Mouse (Mus musculus): ENCODE data around the gene Hbs1l.
"Not testable (repeated sequence)": the region's sequence is repeated elsewhere in the genome, so short reads cannot be mapped to it uniquely, and the experiment has no call there.

Gene Hbs1l

DNA sequence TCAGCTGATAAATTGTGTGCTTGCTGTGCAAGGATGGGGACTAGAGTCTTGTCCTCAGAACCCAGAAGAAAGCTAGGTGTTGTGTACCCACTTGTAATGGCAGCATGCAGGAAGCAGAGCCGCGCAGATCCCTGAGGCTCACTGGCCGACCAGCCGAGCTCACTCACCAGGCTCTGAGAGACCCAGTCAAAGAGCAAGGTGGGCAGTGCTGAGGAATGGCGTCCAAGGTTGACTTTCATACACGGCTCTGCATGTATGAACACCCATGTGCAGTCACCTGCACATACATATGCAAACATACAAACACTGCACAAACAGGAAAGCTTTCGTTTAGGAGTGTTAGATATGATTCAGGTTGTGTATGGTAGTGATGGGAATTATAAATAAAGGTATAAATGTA lies 69.2 kb downstream of the Hbs1l start:
- no peak for DNase-seq

DNA sequence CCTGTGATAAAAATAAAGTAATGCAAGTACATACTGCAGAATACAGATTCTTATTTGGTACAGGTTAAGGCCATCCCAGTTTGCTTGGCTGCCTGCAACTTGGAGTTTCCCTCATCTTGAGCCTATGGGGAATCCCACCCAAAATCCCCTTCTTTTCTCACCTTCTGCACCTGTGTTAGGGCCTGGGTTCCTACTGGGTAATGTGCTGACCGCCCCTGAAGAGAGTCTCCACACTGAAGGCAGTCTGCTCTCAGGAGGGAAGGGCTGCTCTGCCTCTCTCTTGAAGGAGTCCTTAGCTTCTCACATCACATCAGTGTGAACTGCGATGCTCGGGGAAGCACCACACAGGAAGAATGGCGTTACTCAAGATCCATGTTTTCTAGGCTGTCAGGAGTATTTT lies 70.1 kb downstream of the Hbs1l start:
- DNase-seq = no peak

DNA sequence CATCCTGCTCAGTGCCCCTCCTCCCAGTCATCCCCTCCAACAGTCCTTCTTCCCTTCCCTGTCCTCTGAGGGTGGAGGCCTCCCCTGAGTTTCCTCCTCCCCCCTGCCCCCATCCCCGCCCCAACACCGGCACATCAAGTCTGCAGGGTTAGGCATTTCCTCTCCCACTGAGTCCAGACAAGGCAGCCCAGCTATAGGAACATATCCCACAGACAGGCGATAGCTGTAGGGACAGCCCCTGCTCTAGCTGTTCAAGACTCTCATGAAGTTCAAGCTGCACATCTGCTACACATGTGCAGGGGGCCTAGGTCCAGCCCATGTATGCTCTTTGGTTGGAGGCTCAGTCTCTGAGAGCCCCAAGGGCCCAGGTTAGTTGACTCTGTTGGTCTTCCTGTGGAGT lies 70.7 kb downstream of the Hbs1l start:
- no peak for DNase-seq

DNA sequence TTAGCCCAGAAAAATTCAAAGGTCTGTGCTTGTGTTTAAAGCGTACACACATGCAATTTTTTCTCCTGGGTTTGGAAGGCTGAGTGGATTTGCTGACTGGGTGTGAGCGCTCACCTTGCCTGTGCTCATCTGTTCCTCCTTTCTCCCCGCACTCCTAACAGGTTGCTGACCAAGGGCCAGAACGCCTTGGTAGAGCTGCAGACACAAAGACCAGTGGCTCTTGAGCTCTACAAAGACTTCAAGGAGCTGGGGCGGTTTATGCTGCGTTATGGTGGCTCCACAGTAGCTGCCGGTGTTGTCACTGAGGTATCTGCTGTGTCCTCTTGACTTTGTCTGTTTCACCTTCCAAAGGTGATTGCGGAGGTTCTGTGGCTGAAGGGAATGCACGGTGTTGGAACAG lies 71.7 kb downstream of the Hbs1l start:
- DNase-seq = no peak

DNA sequence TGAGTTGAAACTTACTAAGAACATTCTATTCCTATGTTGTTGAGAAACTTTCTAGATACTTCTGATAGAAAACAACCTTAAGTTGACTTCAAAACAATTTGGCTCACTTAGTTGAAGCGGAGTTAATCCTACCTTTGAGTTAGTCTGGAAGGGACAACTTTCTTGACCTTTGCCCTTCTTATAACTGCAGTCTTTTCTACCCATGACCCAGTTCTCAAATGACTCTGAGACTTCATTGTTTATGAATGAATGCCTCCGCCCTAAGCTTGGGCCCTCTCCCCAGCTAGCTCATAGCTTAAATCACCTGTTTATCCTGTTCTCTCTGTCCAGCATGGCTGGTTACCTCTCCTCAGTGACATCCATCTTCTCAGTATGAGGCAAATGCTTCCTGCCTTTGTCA lies 73.8 kb downstream of the Hbs1l start:
- DNase-seq = no peak

DNA sequence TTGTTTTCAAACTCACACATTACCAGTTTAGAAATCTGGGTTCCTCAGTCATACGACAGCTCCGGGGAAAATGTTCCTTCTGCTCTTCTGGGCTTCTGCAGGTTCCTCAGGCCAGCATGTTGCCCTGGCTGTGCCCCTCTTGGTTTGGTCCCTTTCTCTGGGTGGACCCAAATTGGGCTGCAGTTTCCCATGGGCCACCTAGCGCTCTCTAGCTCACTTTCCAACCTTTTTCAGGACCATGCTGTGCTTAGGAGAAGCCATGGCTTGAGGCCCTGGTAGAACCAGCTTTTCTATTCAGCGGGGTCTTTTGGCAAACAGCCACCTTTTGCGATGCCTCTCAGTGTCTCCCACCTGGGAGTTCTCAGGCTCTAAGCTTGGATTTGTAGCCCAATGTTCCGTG lies 76.5 kb downstream of the Hbs1l start:
- no peak for DNase-seq

DNA sequence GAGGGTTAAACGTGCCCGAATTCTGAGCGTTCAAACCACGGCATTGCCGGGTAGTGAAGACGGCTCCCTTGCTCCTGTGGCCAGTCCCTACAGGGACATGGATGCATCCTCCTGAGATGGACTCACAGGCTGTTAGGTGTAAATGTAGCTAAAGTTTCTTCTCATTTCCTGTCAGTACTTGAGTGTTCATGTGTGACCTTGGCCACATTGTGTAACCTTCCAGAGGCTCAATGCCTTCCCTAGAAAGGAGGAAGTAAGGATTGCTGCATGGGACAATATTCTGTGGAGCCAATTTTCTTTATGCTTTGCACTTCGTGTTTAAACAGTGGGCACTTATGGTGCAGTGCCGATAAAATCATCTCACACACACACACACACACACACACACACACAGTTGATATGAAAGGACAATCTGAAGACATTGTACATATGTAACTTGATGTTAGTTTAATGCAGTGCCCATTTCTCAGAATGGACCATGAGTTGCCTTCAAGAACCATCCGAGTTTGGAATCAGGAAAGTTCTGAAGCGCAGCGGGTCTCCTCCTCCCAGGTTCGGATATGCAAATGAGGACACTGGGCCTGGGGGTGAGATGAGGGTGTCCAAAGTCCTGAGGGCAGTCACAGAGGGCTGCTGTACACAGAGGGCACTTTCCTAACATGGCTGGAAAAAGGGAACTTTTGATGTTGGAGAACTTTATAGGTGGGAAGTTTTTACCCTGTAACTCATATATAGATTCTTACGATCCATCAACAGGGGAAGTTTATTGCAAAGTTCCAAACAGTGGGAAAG lies 81.1 kb downstream of the Hbs1l start, which contains the start of gene Aldh8a1:
Gene Aldh8a1 (plus strand): TSS at position 610 of the 792 bp plus-strand sequence.
- DNase-seq = no peak

DNA sequence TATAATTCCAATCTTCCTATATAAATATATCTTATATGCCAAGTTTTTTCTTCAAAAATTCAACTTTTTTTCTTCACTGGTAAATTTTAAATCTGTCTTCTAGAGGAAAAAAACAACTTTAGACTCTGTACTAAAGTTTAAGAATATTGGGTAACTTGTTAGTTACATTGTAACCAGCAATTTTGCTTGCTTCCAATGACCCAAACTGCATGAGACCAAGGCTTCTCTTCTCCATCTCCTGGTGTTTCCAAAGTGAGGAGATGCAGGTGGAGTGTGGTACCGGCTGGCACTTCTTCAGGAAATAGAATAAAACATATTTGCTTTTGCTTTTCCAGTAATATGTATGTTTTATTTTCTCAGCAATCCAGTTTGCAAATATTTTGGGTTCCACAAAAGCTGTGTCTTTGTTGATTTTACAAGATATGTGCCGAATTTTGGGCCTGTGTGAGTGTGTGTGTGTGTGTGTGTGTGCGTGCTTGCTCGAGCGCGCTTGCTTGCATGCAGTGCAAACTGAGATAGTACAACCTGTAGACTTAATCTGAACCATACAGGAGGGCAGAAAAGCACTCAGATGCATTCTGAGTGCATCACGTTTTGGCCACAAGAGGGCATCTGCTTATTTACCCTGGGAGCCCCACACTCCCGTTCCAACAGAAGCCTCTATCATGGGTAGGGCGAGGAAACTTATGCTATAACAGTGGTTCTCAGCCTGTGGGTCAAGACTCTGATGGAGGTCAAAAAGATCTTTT lies 82.6 kb downstream of the Hbs1l start:
- peak; percentile 39 to 41 for DNase-seq

DNA sequence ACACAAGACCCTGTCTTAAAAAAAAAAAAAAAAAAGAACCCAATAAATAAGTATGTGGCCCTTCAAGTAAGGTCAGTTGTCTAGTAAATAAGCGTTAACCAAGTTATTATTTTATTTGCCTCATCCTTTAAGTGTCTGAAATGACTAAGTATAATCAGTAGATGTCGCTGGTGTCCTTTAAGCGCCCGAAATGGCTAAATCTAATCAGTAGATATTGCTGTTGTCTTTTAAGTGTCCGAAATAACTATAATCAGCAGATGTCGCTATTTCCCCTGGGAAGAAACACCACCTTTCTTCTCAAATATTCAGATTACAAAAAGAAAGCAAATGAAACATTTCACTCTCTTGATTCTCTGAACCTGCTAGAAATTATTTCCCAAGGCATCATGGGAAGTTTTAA lies 87.1 kb downstream of the Hbs1l start:
- DNase-seq = peak in 1 of 2 experiments; percentile 41

DNA sequence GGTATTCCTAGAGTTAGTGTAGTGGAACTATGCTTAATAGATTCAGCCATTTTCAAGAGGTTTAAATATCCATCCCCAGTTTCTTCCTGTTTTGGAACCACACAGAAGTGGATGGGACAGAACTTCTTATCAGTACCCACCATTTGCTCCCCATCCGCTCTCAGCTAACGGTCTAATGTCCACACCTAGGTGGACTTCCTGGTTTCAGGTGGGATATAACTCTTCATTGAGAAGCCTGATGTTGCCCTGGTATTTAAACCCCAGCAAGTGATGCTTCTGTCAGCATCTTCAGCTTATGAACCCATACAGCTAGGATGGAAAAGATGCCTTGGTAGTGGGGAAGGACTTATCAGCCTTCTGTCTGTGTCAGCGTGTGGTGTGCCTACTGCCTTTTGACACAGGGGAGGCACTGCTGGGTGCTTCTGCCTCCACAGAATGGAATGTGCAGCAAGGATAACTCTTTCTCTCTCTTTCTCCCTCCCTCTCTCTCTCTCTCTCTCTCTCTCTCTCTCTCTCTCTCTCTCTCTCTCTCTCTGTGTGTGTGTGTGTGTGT lies 89.4 kb downstream of the Hbs1l start:
- DNase-seq = no peak

DNA sequence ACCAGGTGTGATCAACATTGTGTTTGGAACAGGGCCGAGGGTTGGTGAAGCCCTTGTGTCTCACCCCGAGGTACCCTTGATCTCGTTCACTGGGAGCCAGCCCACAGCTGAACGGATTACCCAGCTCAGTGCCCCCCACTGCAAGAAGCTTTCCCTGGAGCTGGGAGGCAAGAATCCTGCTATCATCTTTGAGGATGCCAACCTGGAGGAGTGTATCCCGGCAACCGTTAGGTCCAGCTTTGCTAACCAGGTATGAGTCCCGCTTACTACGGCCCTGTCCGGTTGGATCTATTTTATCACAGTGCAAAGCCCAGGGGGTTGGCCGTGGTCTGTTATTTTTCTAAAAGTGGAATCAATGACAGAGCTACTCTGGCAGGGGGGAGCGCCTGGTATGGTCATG lies 93.3 kb downstream of the Hbs1l start:
- DNase-seq = no peak

DNA sequence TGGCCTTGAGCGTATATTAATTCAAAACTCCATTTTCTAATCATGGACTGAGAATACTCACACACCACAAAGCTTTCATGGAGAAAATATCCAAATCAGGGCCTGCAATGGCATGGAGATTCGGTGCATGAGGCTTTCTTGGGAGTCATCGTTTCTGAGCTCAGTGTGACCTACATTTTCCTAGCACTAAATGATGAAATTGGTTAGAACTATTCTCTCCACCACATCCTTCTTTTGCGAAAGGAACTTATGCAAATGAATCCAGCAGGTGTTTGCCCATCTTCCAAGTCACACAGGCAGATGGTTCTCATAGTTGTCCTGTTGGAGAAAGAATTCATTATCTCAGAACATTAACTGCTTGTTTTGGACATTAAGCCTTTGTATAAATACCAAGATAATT lies 94.7 kb downstream of the Hbs1l start:
- no peak for DNase-seq

DNA sequence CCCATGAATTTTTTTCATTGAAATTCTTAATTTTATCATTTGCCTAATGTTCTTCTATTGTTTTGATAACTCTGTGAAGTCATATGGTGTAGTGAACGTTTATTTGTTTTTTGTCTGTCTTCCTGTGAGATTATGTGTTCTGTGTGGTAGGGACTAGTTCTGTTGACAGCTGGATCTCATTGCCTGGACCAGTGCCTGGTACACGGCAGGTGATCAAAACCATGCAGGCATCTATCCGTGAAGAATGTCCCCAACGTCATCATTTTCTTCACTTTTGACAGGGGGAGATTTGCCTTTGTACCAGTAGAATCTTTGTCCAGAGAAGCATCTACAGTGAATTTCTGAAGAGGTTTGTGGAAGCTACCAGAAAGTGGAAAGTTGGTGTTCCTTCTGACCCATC lies 95.5 kb downstream of the Hbs1l start:
- no peak for DNase-seq

DNA sequence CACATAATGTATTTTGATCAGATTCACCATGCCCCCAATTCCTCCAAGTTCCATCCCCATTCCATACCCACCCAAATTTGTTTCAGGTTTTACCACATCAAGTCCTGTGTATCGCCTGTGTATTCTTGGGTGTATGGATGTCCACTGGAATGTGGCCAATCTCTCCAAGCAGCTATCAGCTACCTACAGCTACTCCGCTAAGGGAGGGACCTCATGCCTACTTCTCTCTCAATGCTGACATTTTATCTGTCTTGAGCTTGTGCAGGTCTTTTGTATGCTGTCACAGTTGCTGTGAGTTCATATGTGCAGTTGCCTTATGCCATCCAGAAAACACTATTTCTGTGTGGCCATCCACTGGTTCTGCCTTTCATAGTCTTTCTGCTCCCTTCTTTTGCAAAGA lies 97.6 kb downstream of the Hbs1l start:
- DNase-seq = no peak

DNA sequence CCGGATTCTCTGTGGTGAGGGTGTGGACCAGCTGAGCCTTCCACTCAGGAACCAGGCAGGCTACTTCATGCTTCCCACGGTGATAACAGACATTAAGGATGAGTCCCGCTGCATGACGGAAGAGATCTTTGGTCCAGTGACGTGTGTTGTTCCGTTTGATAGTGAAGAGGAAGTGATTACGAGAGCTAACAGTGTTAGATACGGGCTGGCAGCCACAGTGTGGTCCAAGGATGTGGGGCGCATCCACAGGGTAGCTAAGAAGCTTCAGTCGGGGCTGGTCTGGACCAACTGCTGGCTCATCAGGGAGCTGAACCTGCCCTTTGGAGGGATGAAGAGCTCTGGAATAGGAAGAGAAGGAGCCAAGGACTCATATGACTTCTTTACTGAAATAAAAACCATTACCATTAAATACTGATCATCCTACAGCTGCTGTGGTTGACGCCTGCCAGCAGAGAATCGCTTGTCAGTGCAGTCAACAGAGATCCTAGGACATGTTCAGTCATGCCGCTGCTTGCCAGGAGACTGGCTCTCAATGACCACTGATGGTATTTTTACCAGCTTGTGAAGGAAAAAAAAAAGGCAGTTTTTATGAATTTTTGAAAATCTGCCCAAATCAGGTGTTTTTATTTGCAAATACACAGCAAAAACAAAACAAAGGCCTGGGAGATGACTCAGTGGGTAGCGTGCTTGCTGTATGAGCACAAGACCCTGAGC lies 99.8 kb downstream of the Hbs1l start:
- DNase-seq = no peak

DNA sequence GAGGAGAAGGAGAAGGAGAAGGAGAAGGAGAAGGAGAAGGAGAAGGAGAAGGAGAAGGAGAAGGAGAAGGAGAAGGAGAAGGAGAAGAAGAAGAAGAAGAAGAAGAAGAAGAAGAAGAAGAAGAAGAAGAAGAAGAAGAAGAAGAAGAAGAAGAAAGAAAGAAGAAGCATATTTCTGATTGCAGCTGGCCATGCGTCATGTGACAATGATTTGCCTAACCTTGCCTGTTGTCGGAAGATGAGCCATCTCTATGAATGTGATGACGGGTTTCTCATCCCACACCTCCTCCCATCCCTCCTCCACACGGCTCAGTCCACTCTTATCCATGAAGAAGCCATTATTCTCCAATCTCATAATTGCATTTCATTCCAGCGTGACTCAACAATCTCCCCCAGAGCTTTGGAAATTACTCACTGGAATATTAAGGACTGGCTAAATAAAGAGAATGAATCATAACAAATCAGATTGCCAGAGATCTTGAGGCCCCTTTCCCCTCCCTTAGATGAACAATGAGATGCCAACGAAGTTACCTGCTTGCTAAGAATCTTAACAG lies 103.2 kb downstream of the Hbs1l start:
- DNase-seq = not testable (repeated sequence)

DNA sequence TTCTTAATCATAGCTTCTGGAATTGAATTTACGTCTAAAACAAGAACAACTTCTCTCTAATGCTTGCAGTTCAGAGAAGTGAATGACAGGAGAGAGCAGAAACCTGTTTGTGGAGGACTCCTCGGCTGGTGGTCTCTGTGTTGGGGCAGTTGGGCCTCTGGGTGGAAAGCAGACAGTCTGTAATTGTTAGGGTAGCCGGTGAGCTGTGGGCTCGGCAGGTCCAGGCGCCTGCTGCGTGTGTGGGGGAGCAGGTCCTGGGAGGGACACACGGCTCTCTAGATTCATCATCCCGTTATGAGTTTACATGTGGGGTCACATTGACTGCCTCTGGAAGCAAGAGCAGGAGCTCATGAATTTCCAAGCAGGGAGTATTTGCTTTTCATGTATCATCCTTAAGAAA lies 103.8 kb downstream of the Hbs1l start:
- DNase-seq = no peak

DNA sequence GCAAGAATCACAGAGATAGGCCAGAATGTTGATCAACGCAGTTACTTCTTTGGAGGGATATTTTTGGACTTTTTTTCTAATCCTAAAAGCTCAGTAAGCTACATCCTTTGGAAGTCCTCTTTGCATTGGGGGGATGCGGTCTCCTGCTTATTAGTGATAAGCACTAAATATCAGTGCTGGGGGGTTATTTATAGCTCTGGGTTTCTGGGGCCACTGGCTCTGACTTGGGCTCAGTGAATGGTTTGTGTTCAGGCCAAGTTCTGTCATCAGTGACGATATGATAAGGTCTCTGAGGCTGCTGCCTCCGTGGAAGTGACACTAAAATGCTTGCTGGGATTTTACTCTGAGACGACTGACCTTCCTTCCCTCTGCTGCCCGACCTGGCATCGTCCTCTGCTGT lies 104.3 kb downstream of the Hbs1l start:
- peak in 1 of 2 experiments; percentile 33 for DNase-seq

DNA sequence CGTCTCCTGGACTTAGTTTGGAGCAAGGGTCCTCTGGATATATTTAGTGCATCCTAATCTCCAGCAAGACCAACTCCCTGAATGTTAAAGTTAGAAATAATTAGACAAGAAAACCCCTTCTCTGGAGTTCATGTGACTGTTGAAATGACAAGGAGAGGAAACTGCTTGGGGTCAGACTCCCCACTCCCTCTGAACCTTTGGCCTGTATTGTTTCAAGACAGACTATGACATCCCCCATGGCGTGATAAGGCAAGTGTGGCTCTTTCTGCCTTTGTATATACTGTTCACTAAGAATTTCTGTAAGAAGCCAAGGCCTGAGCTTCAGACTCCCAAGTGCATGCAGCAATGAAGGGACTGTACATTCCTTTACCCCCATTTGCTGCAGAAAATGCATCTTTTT lies 104.7 kb downstream of the Hbs1l start:
- no peak for DNase-seq

DNA sequence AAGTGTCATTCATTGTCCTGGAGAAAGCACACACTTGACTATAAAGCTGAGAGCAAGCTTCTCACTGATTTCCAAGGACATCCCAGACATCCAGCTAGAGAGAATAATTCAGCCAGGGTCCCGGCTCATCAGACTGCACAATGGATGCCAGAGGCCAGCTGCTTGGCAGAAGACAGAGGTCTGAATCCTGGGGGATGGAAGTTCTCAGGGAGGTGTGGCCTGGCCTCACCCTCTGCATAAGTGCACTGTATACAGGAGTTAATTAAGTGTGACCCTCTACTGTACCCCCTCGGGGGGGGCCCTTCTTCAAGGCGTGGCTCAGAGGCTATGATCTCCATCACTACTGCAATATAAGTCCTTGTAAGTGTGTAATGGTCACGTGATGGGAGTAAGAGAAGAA lies 105.5 kb downstream of the Hbs1l start:
- DNase-seq = no peak

DNA sequence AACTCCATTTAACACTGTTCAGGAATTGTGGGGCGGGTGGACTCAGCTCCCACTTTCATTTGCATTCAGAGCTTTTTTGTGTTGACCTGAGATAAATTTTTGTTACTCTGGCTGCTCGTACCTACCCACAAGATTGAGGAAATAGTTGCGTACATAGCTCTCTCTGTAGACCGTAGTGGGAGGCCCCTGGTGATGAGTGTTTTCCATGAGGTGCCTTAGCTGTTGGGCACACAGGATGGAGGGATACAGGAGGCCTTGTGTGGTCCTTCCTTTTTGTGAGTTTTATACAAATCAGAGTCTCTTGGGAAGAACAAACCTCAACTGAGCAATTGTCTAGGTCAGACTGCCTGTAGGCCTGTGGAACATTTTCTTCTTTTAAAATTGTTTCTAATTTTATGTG lies 109.0 kb downstream of the Hbs1l start:
- no peak for DNase-seq

DNA sequence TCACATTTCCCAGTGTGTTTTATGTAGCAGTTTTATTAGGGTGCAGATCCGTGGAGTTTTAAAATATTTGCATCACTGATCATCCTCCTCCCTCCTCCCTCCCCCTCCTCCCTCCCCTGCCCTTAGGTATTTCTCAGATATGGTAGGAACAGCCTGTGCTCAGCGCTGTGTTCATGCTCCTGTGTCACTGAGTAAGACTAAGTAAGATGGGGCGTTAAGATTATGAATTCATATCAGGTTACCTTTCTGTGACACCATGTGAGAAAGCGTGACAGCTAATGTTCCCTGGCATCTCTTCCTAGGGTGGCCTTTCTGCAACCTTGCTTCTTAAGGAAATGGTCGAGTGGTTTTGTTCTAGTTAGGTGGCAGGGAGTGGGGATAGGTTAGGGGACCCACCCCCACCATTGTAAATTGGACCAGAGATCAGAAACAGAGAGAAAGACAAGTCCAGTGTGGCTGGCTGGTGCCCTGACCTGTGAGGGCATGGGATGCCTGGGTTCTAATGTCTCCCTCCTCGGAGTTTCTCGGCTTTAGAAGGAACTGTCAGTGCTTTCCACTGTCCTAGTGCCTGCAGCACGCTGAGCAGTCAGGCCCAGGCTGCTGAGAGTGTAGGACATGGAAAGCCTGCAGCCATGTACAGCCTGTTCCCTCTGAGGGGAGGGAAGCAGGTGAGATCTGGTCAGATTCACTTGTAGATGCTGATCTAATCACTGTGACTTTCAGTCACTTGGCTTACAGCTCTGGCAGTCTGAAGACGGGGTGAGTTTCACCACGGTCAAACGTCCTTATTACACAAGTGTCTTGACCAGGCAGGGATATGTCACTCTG lies 110.1 kb downstream of the Hbs1l start:
- DNase-seq = peak in 1 of 2 experiments; percentile 29
